Mouse (Mus musculus): Measurements from ENCODE around the gene Grhl1.
"Not testable (repeated sequence)": the region's sequence is repeated elsewhere in the genome, so short reads cannot be mapped to it uniquely, and the experiment has no call there.

The Grhl1 gene

GRCm38 (mm10) chr12:24571523-24572392 lies at the start of gene Grhl1:
Gene Grhl1 (plus strand): TSS chr12:24572283.
- DNase-seq (ENCODE audit: low read depth, low spot score) = peak; percentile 87

- DNase-seq (ENCODE audit: low read depth, low spot score) = not testable (repeated sequence)
Measured at GRCm38 (mm10) chr12:24525065-24525464, 47.0 kb upstream of the Grhl1 start.

- DNase-seq (ENCODE audit: low read depth, low spot score) = no peak
Measured at GRCm38 (mm10) chr12:24536390-24536789, 35.7 kb upstream of the Grhl1 start.

- no peak for DNase-seq (ENCODE audit: low read depth, low spot score)
Measured at GRCm38 (mm10) chr12:24537201-24537600, 34.9 kb upstream of the Grhl1 start.

GRCm38 (mm10) chr12:24537965-24538364 lies 34.1 kb upstream of the Grhl1 start:
- peak; percentile 41 for DNase-seq (ENCODE audit: low read depth, low spot score)

GRCm38 (mm10) chr12:24541426-24542154 lies 30.5 kb upstream of the Grhl1 start:
- DNase-seq (ENCODE audit: low read depth, low spot score) = peak; percentile 23

- no peak for DNase-seq (ENCODE audit: low read depth, low spot score)
Measured at GRCm38 (mm10) chr12:24547686-24548085, 24.4 kb upstream of the Grhl1 start.

GRCm38 (mm10) chr12:24548885-24549284 lies 23.2 kb upstream of the Grhl1 start:
- no peak for DNase-seq (ENCODE audit: low read depth, low spot score)

GRCm38 (mm10) chr12:24552531-24552930 lies 19.6 kb upstream of the Grhl1 start:
- no peak for DNase-seq (ENCODE audit: low read depth, low spot score)

GRCm38 (mm10) chr12:24555976-24556375 lies 16.1 kb upstream of the Grhl1 start:
- DNase-seq (ENCODE audit: low read depth, low spot score) = no peak

- no peak for DNase-seq (ENCODE audit: low read depth, low spot score)
Measured at GRCm38 (mm10) chr12:24563395-24563960, 8.6 kb upstream of the Grhl1 start.

- no peak for DNase-seq (ENCODE audit: low read depth, low spot score)
Measured at GRCm38 (mm10) chr12:24565311-24565710, 6.8 kb upstream of the Grhl1 start.

GRCm38 (mm10) chr12:24567606-24568005 lies 4.5 kb upstream of the Grhl1 start:
- DNase-seq (ENCODE audit: low read depth, low spot score) = no peak

GRCm38 (mm10) chr12:24572421-24573274 lies 565 bp downstream of the Grhl1 start:
- DNase-seq (ENCODE audit: low read depth, low spot score) = peak; percentile 40

- no peak for DNase-seq (ENCODE audit: low read depth, low spot score)
Measured at GRCm38 (mm10) chr12:24573275-24573580, 1.1 kb downstream of the Grhl1 start.

GRCm38 (mm10) chr12:24574870-24575269 lies 2.8 kb downstream of the Grhl1 start:
- DNase-seq (ENCODE audit: low read depth, low spot score) = no peak

- no peak for DNase-seq (ENCODE audit: low read depth, low spot score)
Measured at GRCm38 (mm10) chr12:24580452-24580851, 8.4 kb downstream of the Grhl1 start.

- no peak for DNase-seq (ENCODE audit: low read depth, low spot score)
Measured at GRCm38 (mm10) chr12:24580996-24581683, 9.1 kb downstream of the Grhl1 start.

- no peak for DNase-seq (ENCODE audit: low read depth, low spot score)
Measured at GRCm38 (mm10) chr12:24583653-24584052, 11.6 kb downstream of the Grhl1 start.

GRCm38 (mm10) chr12:24584835-24585234 lies 12.8 kb downstream of the Grhl1 start:
- no peak for DNase-seq (ENCODE audit: low read depth, low spot score)

GRCm38 (mm10) chr12:24586193-24586592 lies 14.1 kb downstream of the Grhl1 start:
- DNase-seq (ENCODE audit: low read depth, low spot score) = no peak
